Mouse (Mus musculus) hindbrain, embryonic 10.5 days (tissue): ENCODE measurements around the gene Zbtb16. TPM values are rescaled to one million over a fixed set of nuclear protein-coding genes. Genes with fewer than 3 reads are reported as not detected.

ENCODE experiments used
- DNase-seq: peaks from one replicate; pipeline ENCODE4 v3.0.0-alpha.2; 2017; ENCODE audit warnings: low spot score
- H3K27ac ChIP-seq: fragments of 300-500 bp; sonication (generic); 2 replicates; pipeline ENCODE4 v1.5.1; 2016; ENCODE audit warnings: mild to moderate bottlenecking, moderate library complexity
- H3K27me3 ChIP-seq: fragments of 300-500 bp; sonication (generic); 2 replicates; pipeline ENCODE4 v1.6.1; 2016; ENCODE audit warnings: mild to moderate bottlenecking; ENCODE audit not compliant: poor library complexity, insufficient read depth, severe bottlenecking
- H3K36me3 ChIP-seq: fragments of 300-500 bp; sonication (generic); 2 replicates; pipeline ENCODE4 v1.6.1; 2016; ENCODE audit warnings: mild to moderate bottlenecking, moderate library complexity
- H3K4me1 ChIP-seq: fragments of 300-500 bp; sonication (generic); replicated peaks from 2 replicates; pipeline ENCODE4 v1.6.1; 2016; ENCODE audit warnings: mild to moderate bottlenecking
- H3K4me3 ChIP-seq: fragments of 300-500 bp; sonication (generic); 2 replicates; pipeline ENCODE4 v1.5.1; 2016; ENCODE audit warnings: mild to moderate bottlenecking, moderate library complexity
- H3K9me3 ChIP-seq: fragments of 300-500 bp; sonication (generic); 2 replicates; pipeline ENCODE4 v1.6.1; 2016; ENCODE audit warnings: mild to moderate bottlenecking, moderate library complexity
- WGBS: fragments of 180-500 bp; shearing (Covaris S2); methylation state at CpG from one replicate; pipeline ENCODE4 v1.1.7; 2016; 5-methylcytosine and 5-hydroxymethylcytosine counted together
- polyA plus RNA-seq: library from polyadenylated mRNA; unstranded; fragments of >200 nt; fragmentation: Nextera tagmentation; extraction: Ambion mirVana; gene quantifications from 2 replicates; pipeline ENCODE4 v1.2.1, GENCODE M21; 2016

The Zbtb16 gene
- polyA plus RNA-seq, 1 experiment from 2014 or later, result 22.6 TPM

DNA sequence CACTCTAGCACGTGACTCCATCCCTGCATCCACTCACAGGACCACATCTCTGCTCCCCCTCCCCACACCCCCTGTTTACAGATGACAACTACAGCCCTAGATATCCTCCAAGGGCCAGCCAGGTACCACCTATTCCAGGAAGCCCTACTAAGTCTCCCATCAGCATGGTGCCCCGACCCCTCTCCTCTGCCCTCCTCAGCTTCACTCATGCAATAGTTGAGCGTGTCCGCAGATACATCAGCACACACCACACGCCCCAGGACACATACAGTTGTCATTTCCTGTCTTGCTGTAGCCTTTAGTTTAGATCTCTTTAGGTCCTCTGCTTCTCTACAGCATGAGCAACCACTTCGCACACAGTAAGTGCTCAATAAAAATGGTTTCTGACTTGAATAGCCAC lies 23.7 kb downstream of the Zbtb16 start:
- Histone ChIP-seq H3K9me3 (no peaks in the 10 kb centered on the region), H3K27ac (no peak overlapping the region), H3K27me3 (no peaks in the 10 kb centered on the region), H3K36me3 (peaks cover 11% of the 10 kb centered on the region), H3K4me1 (peaks cover 31% of the 10 kb centered on the region), H3K4me3 (no peak overlapping the region)
- DNase-seq, result no peak
- WGBS, result 96% methylated on average over 6 of the region's 6 CpGs

DNA sequence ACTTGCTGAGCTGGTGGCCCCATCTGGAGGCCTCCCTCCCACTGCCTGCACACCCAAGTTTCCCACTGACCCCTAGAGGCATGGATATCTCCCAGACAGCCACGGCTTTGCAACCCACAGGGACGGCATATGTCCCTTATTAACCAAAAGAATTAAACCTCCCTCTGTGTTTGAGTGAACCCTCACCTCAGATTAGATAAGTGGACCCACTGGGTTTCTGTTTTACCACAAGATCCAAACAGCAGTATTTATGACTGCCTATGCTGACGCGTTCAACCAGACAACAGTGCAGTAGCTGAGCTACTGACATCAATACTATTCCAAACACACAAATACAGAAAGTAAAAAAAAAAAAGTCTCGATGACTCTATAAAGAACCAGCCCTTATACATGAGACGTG lies 29.4 kb downstream of the Zbtb16 start:
- no peaks in the 10 kb centered on the region for H3K27me3 ChIP-seq

DNA sequence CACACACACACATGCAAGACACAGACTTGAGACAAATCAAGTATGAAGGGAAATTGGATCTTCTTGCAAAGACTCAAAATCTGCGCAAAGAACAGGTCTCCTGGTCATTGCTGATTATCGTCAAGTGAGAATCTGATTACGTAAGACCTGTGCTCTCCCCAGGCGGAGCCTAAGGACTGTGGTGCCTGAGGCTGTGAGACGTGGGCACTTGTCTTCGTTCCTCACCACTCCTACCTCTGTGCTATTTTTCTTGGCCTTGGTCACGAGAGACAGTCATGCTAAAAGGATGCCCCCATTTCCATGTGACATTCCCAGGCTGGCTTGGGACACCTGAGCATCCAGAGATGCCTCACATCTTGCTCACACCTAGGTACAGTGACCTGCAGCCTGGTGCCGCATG lies 30.2 kb downstream of the Zbtb16 start:
- H3K4me3 ChIP-seq, result no peak overlapping the region
- peaks cover 18% of the 10 kb centered on the region for H3K36me3 ChIP-seq
- H3K4me1 ChIP-seq, result peaks cover 42% of the 10 kb centered on the region
- H3K27me3 ChIP-seq, result no peaks in the 10 kb centered on the region
- 87% methylated on average over 8 of the region's 8 CpGs for WGBS
- no peak for DNase-seq
- no peak overlapping the region for H3K27ac ChIP-seq
- no peaks in the 10 kb centered on the region for H3K9me3 ChIP-seq

More for the DNA sequence above, 29.4 kb downstream of the Zbtb16 start:
- WGBS, result 81% methylated on average over 6 of the region's 6 CpGs
- DNase-seq, result no peak
- Histone ChIP-seq H3K36me3 (peaks cover 18% of the 10 kb centered on the region), H3K27ac (no peak overlapping the region), H3K9me3 (no peaks in the 10 kb centered on the region), H3K4me1 (peaks cover 39% of the 10 kb centered on the region), H3K4me3 (no peak overlapping the region)

DNA sequence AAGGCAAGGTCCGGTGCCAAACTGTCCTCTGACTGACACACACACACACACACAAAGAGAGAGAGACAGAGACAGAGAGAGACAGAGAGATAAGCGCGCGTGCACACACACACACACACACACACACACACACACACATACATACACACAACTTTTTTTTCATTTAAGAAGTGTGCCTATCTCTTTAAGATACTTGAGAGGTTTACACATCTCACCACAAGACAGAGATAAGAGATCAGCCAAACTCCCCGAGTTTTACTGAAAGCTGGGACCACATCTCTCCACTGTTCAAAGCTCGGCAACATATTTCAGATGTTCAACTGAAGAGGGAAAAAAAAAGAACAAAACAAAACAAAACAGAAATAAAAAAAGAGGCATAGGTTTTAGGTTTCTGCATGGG lies 31.5 kb downstream of the Zbtb16 start:
- Histone ChIP-seq H3K4me3 (no peak overlapping the region), H3K4me1 (peaks cover 44% of the 10 kb centered on the region), H3K36me3 (peaks cover 12% of the 10 kb centered on the region; the same call in 1 of the 2 replicates), H3K27ac (no peak overlapping the region), H3K9me3 (no peaks in the 10 kb centered on the region), H3K27me3 (no peaks in the 10 kb centered on the region)
- 80% methylated on average over 6 of the region's 6 CpGs for WGBS
- DNase-seq, result no peak

DNA sequence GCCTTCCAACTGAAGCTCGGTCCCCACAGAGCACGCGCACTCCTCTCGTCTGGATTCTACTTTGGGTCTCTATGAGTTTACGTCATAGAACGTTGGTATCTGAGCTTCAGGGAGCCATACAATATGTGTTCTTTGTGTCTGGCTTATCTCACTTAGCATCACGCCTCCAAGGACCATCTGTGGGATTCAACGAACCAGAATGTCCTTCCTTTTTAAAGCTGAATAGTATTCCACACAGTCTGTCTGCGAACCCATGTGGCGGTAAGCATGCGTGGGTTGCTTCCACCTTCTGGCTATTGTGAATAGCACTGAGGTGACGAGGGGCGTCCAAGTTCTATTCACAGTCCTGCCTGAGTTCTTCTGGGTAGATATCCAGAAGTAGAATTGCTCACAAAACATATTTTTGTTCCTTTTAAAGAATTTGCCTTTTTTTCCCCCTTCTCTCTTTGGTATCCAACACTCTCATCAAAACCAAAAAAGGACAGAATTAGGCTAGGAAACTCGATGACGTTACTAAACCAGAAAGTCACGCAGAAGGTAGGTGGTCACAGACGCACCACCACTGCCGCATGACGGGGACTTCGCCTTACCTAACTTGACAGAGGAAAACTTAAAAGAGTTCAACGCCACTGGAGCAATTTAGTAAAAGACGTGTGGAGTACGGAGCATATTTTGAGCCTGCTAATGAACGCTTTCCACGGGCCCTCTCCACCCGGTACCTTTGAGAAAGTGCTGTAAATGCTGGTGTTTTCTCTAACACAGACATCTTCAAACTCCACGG lies 32.4 kb downstream of the Zbtb16 start:
- WGBS, result 94% methylated on average over 27 of the region's 27 CpGs

DNA sequence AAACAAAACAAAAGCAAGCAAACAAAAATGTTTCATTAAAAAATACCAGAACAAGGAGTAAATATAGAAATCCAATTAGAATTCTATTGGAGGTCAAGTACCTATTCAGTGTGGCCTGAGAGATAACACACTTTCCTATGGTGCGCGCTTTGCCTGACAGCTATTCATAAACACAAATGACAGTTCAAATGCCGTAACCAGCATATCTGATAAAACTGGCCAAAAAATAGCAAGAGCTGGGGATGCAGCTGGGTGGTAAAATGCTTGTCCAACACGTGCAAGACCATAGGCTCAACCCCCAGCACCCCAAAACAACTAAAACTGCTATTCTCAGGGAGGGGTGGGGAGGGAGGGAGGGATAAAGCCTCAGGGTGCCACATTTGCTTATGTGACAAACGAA lies 33.6 kb downstream of the Zbtb16 start:
- Histone ChIP-seq H3K9me3 (no peaks in the 10 kb centered on the region), H3K36me3 (peaks cover 10% of the 10 kb centered on the region; the same call in 1 of the 2 replicates), H3K4me3 (no peak overlapping the region), H3K4me1 (peaks cover 48% of the 10 kb centered on the region), H3K27ac (no peak overlapping the region), H3K27me3 (no peaks in the 10 kb centered on the region)
- 79% methylated on average over 5 of the region's 5 CpGs for WGBS
- no peak for DNase-seq

More for the DNA sequence above, 32.4 kb downstream of the Zbtb16 start:
- no peak overlapping the region for H3K4me3 ChIP-seq
- no peak overlapping the region for H3K27ac ChIP-seq
- no peak for DNase-seq
- peaks cover 50% of the 10 kb centered on the region for H3K4me1 ChIP-seq
- no peaks in the 10 kb centered on the region for H3K27me3 ChIP-seq
- no peaks in the 10 kb centered on the region for H3K9me3 ChIP-seq
- peaks cover 10% of the 10 kb centered on the region; the same call in 1 of the 2 replicates for H3K36me3 ChIP-seq

DNA sequence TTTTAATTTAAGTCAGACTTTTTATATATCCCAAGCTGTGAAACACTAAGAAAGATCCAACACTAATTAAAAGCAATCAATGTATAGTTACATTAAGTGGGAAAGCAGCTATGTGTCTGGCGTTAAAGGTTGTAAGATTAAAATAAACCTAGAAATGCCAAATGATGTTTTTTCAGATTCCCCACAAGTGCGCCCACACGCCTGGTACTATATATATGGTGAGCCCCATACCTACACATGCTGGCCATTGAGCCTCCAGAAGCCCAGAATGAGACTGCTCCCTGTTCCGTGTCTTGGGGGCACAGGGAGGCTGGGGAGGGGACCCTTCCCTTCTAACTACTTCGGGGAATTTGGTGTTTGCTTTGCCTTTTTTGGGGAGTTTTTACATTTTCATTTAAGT lies 34.7 kb downstream of the Zbtb16 start:
- Histone ChIP-seq H3K4me1 (peaks cover 46% of the 10 kb centered on the region), H3K4me3 (no peak overlapping the region), H3K27ac (no peak overlapping the region), H3K36me3 (peaks cover 10% of the 10 kb centered on the region; the same call in 1 of the 2 replicates), H3K27me3 (no peaks in the 10 kb centered on the region), H3K9me3 (no peaks in the 10 kb centered on the region)
- DNase-seq, result no peak
- WGBS, result 89% methylated on average over 5 of the region's 5 CpGs

DNA sequence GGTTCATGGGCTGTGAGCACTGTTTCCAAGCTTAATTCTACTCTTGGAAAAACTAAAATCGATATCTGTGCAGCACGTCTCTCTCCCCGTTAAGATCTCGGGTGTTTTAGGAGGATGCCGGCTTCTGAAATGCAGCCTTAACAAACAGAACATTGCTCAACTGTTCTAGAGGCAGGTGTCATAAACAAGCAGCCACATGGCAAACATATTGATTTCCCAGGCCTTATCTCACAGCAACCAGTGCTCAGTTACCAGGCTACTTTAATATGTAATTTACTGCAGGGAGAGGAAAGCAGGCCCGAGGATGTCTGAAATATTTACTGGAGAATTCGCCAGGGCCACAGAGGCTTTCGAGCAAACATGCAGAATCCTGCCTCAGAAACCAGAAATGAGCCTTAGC lies 35.4 kb downstream of the Zbtb16 start:
- Histone ChIP-seq H3K9me3 (no peaks in the 10 kb centered on the region), H3K27ac (no peak overlapping the region), H3K4me3 (no peak overlapping the region), H3K27me3 (no peaks in the 10 kb centered on the region), H3K4me1 (peaks cover 46% of the 10 kb centered on the region), H3K36me3 (peaks cover 10% of the 10 kb centered on the region; the same call in 1 of the 2 replicates)
- no peak for DNase-seq
- 88% methylated on average over 8 of the region's 8 CpGs for WGBS

DNA sequence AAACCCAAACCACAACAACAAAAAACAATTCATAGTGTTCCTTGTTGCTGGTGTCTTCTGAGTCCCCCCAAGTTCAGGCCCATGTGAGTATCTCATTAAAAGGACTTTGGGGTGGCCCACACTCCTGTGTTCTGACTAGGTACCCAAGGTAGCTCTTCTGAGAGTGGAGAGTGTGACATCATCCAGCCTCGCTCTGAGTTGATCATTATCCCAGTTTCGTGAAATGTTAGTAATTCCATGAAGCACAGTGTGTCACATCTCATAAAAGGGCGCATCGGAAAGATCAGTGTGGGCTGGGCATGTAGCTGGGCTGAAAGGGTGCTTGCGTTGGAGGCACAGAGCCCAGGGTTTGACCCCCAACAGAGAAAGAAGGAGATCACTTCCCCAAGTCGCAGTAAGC lies 38.0 kb downstream of the Zbtb16 start:
- WGBS, result 87% methylated on average over 6 of the region's 6 CpGs
- no peak overlapping the region for H3K27ac ChIP-seq
- no peaks in the 10 kb centered on the region for H3K27me3 ChIP-seq
- DNase-seq, result no peak
- H3K9me3 ChIP-seq, result no peaks in the 10 kb centered on the region
- no peak overlapping the region for H3K4me3 ChIP-seq
- no peaks in the 10 kb centered on the region for H3K36me3 ChIP-seq
- H3K4me1 ChIP-seq, result peaks cover 58% of the 10 kb centered on the region

DNA sequence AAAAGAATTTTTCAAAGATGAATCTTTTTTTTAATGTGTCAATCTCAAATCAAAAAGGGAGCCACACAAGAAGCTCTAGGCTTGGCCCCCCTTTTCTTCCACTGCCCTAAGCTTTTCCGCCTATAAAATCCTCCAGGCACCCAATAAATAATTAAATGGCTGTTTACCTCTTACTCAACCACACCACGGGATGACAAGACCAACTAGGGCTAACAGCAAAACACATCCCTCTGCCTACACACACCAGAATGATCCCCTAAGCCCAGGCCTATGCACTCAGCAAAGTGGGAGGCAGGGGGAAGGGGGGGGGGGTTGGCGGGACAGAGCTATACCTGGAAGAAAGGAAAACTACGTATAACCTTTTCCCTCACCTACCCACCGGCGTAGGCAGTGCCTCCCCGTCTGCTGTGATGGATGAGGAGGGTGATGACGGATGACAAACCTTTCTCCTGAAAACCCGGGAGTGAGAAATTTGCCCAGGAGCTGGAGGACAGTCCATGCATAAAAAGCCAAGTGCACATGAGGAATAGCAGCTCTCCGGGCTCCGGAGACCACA lies 39.7 kb downstream of the Zbtb16 start:
- Histone ChIP-seq H3K4me3 (no peak overlapping the region), H3K4me1 (peaks cover 57% of the 10 kb centered on the region), H3K27me3 (no peaks in the 10 kb centered on the region), H3K27ac (peak overlapping the region; percentile 17), H3K9me3 (no peaks in the 10 kb centered on the region), H3K36me3 (peaks cover 5% of the 10 kb centered on the region; the same call in 1 of the 2 replicates)
- no peak for DNase-seq
- WGBS, result 55% methylated on average over 11 of the region's 11 CpGs

DNA sequence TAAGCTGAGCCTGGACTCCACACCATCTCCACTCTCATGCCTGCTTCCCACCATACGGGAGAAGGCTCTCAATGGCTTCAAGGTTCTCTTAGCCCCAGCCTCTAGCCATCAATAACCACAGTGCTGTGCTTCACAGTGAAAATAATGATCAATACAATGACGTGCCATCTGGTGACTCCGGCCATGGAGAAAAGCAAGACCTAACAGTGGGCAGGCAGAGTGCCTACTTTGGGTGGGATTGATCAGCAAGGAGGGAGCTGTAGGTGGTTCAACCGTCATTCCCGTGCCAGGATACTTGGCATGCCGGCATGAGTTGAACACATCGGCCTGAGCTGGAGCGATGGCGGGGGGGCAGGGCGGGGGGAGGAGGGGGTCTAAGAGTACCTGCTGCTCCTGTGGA lies 40.3 kb downstream of the Zbtb16 start:
- Histone ChIP-seq H3K27me3 (no peaks in the 10 kb centered on the region), H3K4me3 (no peak overlapping the region), H3K4me1 (peaks cover 54% of the 10 kb centered on the region), H3K27ac (peak overlapping the region; percentile 71), H3K9me3 (no peaks in the 10 kb centered on the region), H3K36me3 (peaks cover 5% of the 10 kb centered on the region; the same call in 1 of the 2 replicates)
- 68% methylated on average over 10 of the region's 10 CpGs for WGBS
- no peak for DNase-seq

DNA sequence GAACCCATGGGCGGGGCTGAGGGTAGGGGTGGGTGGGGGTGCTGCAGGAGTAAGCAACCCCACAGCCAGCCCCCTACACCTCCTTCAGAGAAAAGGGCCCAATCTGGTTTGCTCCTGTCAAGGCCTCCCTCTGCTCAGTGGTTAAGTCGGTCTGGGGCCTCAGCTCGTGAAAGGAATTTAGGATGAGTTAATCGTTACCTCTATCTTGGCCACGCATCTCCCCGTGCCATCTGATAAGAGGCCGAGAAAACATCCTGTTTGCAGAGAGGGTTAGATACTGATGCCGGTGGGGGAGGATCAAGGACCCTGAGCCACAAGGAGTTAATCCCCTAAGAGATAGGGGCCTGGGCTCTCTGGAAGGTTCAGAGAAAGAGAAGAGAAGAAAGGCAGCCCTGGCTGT lies 40.9 kb downstream of the Zbtb16 start:
- Histone ChIP-seq H3K4me3 (no peak overlapping the region), H3K4me1 (peaks cover 54% of the 10 kb centered on the region), H3K27ac (peak overlapping the region; percentile 71)

DNA sequence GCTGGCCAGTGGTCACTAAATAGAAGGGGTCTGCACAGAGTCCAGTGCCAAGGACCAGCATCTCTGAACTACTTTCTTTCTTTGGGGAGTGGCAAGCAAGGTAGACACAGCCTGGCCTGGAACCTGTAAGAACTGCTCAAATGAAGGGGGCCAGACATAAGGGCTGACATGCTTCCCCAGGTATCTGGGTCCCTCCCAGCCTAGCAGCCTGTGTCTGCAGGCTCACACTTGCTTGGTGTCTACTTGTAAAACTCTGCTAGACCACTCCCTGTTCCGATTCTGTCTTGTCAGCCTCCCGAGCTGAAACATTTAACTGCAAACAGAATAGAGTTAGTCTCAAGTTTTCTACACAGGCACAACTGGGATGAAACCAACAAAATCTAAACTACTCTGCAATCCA lies 41.6 kb downstream of the Zbtb16 start:
- DNase-seq, result no peak
- no peaks in the 10 kb centered on the region for H3K27me3 ChIP-seq
- peaks cover 5% of the 10 kb centered on the region; the same call in 1 of the 2 replicates for H3K36me3 ChIP-seq
- H3K4me3 ChIP-seq, result no peak overlapping the region
- WGBS, result 74% methylated on average over 2 of the region's 2 CpGs
- H3K27ac ChIP-seq, result peak overlapping the region; percentile 5; the same call in 1 of the 2 replicates
- no peaks in the 10 kb centered on the region for H3K9me3 ChIP-seq
- H3K4me1 ChIP-seq, result peaks cover 60% of the 10 kb centered on the region

More for the DNA sequence above, 40.9 kb downstream of the Zbtb16 start:
- no peaks in the 10 kb centered on the region for H3K9me3 ChIP-seq
- H3K27me3 ChIP-seq, result no peaks in the 10 kb centered on the region
- WGBS, result 26% methylated on average over 8 of the region's 8 CpGs
- no peak for DNase-seq
- H3K36me3 ChIP-seq, result peaks cover 5% of the 10 kb centered on the region; the same call in 1 of the 2 replicates
